Mouse (Mus musculus): Measurements from ENCODE around the gene Aak1. TPM values are rescaled to one million over a fixed set of nuclear protein-coding genes. Genes with fewer than 3 reads are reported as not detected.

Gene Aak1
- polyA plus RNA-seq, 1 experiment from 2014 or later, result 21.8 TPM

DNA sequence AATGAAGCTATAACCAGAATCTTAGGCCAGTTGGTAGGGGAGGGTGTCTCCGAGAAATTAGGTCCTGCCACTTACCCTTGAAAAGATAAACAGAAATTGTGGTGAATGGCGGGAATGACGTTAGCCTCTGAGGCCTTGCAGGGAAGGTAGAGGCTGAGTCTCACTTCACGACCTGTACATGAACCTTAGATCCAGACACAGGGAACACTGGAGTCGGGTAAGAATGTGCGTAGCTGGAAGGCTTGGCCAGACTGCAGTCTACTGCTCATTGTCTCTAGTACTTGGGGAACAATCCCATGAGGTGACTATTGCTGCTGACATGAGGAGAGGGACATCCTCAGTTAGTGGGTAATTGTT, 129.6 kb downstream of the Aak1 start:
- H3K9me3 ChIP-seq (replicated peaks; ENCODE audit: control insufficient read depth, low read length), result no peaks in the 10 kb centered on the region
- no peaks in the 10 kb centered on the region for H3K27me3 ChIP-seq (ENCODE audit: control insufficient read depth, insufficient read depth, low read length)
- H3K9ac ChIP-seq (ENCODE audit: low read length), result no peak overlapping the region
- H3K27ac ChIP-seq (ENCODE audit: low read length), result no peak overlapping the region
- ATAC-seq (replicated peaks; ENCODE audit: extremely low read depth, insufficient read depth, low FRiP score), result no peak
- no peak overlapping the region for H3K4me3 ChIP-seq (ENCODE audit: low read length)
- H3K4me2 ChIP-seq (ENCODE audit: low read depth, low read length), result no peak overlapping the region
- 53% methylated on average over 6 of the region's 6 CpGs for WGBS
- H3K4me1 ChIP-seq (ENCODE audit: control insufficient read depth, insufficient read depth, low read length), result no peaks in the 10 kb centered on the region
- peaks cover 24% of the 10 kb centered on the region for H3K36me3 ChIP-seq (ENCODE audit: control insufficient read depth, insufficient read depth)

DNA sequence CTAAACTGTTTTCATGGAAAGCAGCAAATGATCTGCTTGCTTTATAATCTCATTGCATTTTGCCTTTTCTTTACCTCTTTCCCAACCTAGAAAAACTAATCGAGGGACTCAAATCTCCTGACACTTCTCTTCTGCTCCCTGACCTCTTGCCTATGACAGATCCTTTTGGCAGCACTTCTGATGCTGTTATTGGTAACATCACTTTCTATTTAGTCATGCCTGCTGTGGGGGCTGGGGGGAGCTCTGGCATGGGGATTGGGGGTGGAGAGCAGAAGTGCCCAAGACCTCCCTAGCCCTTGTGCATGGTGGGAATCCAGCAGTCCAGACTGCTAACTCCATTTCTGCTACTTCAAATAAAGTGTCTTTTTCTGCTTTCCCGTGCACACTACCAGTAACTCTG, 131.9 kb downstream of the Aak1 start:
- Histone ChIP-seq H3K27ac (ENCODE audit: low read length) (no peak overlapping the region), H3K4me2 (ENCODE audit: low read depth, low read length) (no peak overlapping the region), H3K4me3 (ENCODE audit: low read length) (no peak overlapping the region), H3K4me1 (ENCODE audit: control insufficient read depth, insufficient read depth, low read length) (no peaks in the 10 kb centered on the region), H3K9ac (ENCODE audit: low read length) (no peak overlapping the region), H3K36me3 (ENCODE audit: control insufficient read depth, insufficient read depth) (peaks cover 23% of the 10 kb centered on the region), H3K27me3 (ENCODE audit: control insufficient read depth, insufficient read depth, low read length) (no peaks in the 10 kb centered on the region), H3K9me3 (replicated peaks; ENCODE audit: control insufficient read depth, low read length) (no peaks in the 10 kb centered on the region)
- WGBS, result 70% methylated on average over 2 of the region's 2 CpGs
- no peak for ATAC-seq (replicated peaks; ENCODE audit: extremely low read depth, insufficient read depth, low FRiP score)

DNA sequence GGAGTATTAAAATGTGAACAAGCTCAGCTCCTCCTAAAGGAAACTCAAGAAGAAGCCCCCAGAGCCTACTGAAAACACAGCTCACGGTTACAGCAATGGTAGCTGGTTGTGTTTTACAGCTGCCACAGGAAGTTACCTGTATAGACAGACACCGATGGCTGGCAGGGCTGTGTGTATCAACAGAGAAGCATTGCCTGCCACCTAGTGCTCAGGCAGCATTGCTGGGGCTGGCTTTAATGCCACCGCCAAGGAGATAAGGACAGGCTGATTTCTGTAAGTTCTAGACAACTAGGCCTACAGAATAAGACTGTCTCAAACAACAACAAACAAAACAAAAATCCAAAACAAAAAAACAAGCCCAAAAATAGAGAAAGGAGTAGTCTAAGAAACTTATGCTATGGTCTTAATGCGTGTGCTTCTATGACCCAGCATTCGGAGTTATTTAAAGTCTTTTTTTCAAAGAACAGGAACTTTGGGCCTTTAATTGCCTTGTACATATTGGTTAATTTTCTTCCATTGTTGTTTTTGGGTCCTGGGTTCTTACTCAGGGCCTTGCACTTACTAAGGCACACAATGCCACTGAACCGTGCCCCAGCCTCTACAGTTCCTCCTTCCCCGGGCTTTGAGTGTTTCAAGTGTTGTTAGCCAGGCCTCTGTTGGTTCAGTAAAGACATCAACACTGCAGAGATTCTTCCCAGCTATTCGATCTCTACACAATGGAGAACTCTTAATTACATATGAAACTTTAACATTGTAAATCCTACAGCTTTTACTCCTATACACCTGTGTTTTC, 136.2 kb downstream of the Aak1 start:
- H3K9ac ChIP-seq (ENCODE audit: low read length), result no peak overlapping the region
- H3K4me1 ChIP-seq (ENCODE audit: control insufficient read depth, insufficient read depth, low read length), result peaks cover 22% of the 10 kb centered on the region
- H3K9me3 ChIP-seq (replicated peaks; ENCODE audit: control insufficient read depth, low read length), result no peaks in the 10 kb centered on the region
- ATAC-seq (replicated peaks; ENCODE audit: extremely low read depth, insufficient read depth, low FRiP score), result no peak
- 77% methylated on average over 8 of the region's 8 CpGs for WGBS
- no peak overlapping the region for H3K4me2 ChIP-seq (ENCODE audit: low read depth, low read length)
- no peak overlapping the region for H3K27ac ChIP-seq (ENCODE audit: low read length)
- H3K27me3 ChIP-seq (ENCODE audit: control insufficient read depth, insufficient read depth, low read length), result no peaks in the 10 kb centered on the region
- H3K4me3 ChIP-seq (ENCODE audit: low read length), result no peak overlapping the region
- H3K36me3 ChIP-seq (ENCODE audit: control insufficient read depth, insufficient read depth), result peaks cover 12% of the 10 kb centered on the region; the same call in 1 of the 2 replicates

DNA sequence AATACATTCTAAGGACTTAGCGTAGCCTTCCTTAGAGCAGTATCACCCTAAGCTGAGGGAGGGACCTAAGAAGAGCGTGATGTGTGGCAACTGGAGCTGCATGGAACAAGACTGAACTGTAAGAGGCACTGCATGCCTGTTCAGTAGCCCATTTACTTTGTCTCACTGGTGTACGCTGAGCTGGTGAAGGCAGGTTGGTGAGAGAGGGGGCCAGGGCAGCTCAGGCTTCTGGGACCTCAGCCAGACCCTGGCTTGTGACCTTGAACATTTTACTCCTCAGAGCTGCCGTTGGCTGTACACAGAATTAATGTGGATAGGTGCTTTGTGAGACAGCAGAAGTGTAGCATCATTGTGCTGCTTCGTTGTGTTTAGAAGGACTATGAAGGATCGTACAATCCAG, 140.3 kb downstream of the Aak1 start:
- no peaks in the 10 kb centered on the region for H3K27me3 ChIP-seq (ENCODE audit: control insufficient read depth, insufficient read depth, low read length)
- peak overlapping the region; percentile 44; the same call in 1 of the 2 replicates for H3K9ac ChIP-seq (ENCODE audit: low read length)
- H3K4me3 ChIP-seq (ENCODE audit: low read length), result no peak overlapping the region
- ATAC-seq (replicated peaks; ENCODE audit: extremely low read depth, insufficient read depth, low FRiP score), result peak; percentile 86
- WGBS, result 48% methylated on average over 6 of the region's 6 CpGs
- peak overlapping the region; percentile 84 for H3K27ac ChIP-seq (ENCODE audit: low read length)
- 0 out of 2 replicates have a peak, but pooled peaks cover 3% of the 10 kb centered on the region for H3K36me3 ChIP-seq (ENCODE audit: control insufficient read depth, insufficient read depth)
- 0 out of 2 replicates have a peak overlapping the region, but pooled peaks have one; percentile 7 for H3K4me2 ChIP-seq (ENCODE audit: low read depth, low read length)
- H3K4me1 ChIP-seq (ENCODE audit: control insufficient read depth, insufficient read depth, low read length), result peaks cover 41% of the 10 kb centered on the region
- H3K9me3 ChIP-seq (replicated peaks; ENCODE audit: control insufficient read depth, low read length), result no peaks in the 10 kb centered on the region

DNA sequence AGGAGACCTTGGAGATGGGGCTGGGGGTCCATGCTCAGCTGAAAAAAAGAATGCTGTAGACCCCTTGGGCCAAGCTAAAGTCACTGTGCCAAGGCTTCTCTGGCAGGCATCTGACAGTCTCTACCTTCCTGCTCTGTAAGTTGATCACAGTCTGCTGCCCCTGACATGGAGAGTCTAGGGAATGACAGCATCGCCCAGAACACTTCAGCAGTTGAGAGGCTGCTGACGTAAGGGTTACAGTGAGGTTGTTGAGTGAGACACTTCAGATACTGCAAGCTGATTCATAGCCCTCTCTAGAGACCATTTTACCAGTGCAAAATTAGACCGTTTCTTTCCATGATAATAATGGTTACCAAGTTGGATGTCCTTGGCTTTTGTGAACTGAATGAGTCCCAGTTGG, 141.7 kb downstream of the Aak1 start:
- no peaks in the 10 kb centered on the region for H3K9me3 ChIP-seq (replicated peaks; ENCODE audit: control insufficient read depth, low read length)
- peaks cover 46% of the 10 kb centered on the region for H3K4me1 ChIP-seq (ENCODE audit: control insufficient read depth, insufficient read depth, low read length)
- H3K4me3 ChIP-seq (ENCODE audit: low read length), result no peak overlapping the region
- WGBS, result 29% methylated on average over 3 of the region's 3 CpGs
- H3K4me2 ChIP-seq (ENCODE audit: low read depth, low read length), result 0 out of 2 replicates have a peak overlapping the region, but pooled peaks have one; percentile 5
- H3K36me3 ChIP-seq (ENCODE audit: control insufficient read depth, insufficient read depth), result 0 out of 2 replicates have a peak, but pooled peaks cover 7% of the 10 kb centered on the region
- peak; percentile 91 for ATAC-seq (replicated peaks; ENCODE audit: extremely low read depth, insufficient read depth, low FRiP score)
- H3K9ac ChIP-seq (ENCODE audit: low read length), result no peak overlapping the region
- no peaks in the 10 kb centered on the region for H3K27me3 ChIP-seq (ENCODE audit: control insufficient read depth, insufficient read depth, low read length)
- H3K27ac ChIP-seq (ENCODE audit: low read length), result peak overlapping the region; percentile 92

DNA sequence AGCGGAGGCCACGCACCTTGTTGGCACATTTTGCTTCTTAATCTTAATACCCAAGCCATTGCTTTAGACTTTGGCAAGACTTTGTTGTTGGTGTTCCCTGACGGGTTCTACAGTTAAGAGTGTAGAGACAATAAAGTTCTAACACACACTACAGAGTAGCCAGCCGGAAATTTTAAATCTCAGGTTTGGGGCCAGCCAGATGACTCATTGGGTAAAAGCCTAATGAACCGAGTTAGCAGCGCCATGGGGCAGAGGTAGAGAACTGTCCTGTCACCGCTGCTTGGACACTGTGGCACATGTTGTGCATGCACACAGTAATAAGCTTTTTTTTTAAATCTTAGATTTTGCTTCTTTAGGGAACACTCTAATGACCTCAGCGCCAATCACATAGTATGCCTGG, 143.0 kb downstream of the Aak1 start:
- no peak overlapping the region for H3K4me2 ChIP-seq (ENCODE audit: low read depth, low read length)
- ATAC-seq (replicated peaks; ENCODE audit: extremely low read depth, insufficient read depth, low FRiP score), result no peak
- H3K4me3 ChIP-seq (ENCODE audit: low read length), result no peak overlapping the region
- peaks cover 56% of the 10 kb centered on the region for H3K4me1 ChIP-seq (ENCODE audit: control insufficient read depth, insufficient read depth, low read length)
- H3K27me3 ChIP-seq (ENCODE audit: control insufficient read depth, insufficient read depth, low read length), result no peaks in the 10 kb centered on the region
- H3K9ac ChIP-seq (ENCODE audit: low read length), result no peak overlapping the region
- 91% methylated on average over 8 of the region's 8 CpGs for WGBS
- H3K9me3 ChIP-seq (replicated peaks; ENCODE audit: control insufficient read depth, low read length), result no peaks in the 10 kb centered on the region
- no peak overlapping the region for H3K27ac ChIP-seq (ENCODE audit: low read length)
- H3K36me3 ChIP-seq (ENCODE audit: control insufficient read depth, insufficient read depth), result peaks cover 9% of the 10 kb centered on the region; the same call in 1 of the 2 replicates

DNA sequence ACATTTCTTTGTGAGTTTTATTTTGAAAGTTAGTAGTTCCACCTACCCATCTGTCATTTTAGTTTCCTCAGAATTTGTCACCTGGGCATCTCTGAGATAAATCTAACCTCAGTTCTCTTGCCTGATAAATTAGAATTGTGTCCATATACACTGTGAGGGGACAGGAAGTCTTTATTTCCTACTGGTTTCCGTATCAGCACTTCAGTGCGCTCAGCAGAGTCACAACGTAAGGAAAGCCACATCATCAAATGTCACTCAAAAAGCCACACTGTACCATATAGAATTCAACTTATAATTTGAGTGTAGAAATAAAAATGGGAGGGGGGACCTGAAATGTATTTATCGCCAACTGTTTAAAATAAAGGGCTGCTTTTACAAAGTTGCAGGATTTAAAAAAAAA, 144.9 kb downstream of the Aak1 start:
- H3K27ac ChIP-seq (ENCODE audit: low read length), result no peak overlapping the region
- no peak overlapping the region for H3K4me2 ChIP-seq (ENCODE audit: low read depth, low read length)
- peaks cover 42% of the 10 kb centered on the region for H3K4me1 ChIP-seq (ENCODE audit: control insufficient read depth, insufficient read depth, low read length)
- H3K9me3 ChIP-seq (replicated peaks; ENCODE audit: control insufficient read depth, low read length), result no peaks in the 10 kb centered on the region
- WGBS, result 76% methylated on average over 4 of the region's 4 CpGs
- ATAC-seq (replicated peaks; ENCODE audit: extremely low read depth, insufficient read depth, low FRiP score), result no peak
- H3K27me3 ChIP-seq (ENCODE audit: control insufficient read depth, insufficient read depth, low read length), result no peaks in the 10 kb centered on the region
- H3K36me3 ChIP-seq (ENCODE audit: control insufficient read depth, insufficient read depth), result peaks cover 14% of the 10 kb centered on the region; the same call in 1 of the 2 replicates
- no peak overlapping the region for H3K9ac ChIP-seq (ENCODE audit: low read length)
- H3K4me3 ChIP-seq (ENCODE audit: low read length), result no peak overlapping the region

DNA sequence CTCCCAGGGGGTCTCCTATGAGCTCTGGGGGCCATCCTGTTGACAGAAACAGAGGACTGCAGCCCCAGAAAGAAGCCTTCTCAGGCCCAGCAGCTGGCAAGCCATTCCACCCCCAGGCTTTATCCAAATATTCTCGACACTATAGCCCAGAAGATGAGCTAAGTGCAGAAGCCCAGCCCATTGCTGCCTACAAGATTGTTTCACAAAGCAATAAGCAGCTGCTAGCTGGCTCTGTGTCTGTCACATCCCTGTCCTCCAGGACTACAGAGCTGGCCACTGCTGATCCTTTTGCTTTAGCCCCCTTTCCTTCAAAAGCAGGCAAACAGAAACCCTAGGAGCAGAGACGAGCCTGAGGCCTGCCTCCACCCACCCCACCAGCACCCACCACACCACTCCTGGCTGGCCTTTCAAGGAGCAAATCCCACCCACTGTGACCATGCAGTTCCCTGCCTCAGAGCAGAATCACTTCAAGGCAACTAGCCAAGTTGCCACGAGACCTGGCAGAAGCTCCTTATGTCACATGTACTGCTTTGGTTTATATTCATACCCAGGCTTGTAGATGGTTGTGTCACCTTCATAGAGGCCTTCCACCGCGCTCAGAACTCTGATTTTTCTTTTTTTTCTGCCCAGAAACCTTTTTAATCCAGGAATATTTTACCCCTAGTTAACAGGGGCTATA, 147.5 kb downstream of the Aak1 start:
- peak overlapping the region; percentile 51 for H3K27ac ChIP-seq (ENCODE audit: low read length)

DNA sequence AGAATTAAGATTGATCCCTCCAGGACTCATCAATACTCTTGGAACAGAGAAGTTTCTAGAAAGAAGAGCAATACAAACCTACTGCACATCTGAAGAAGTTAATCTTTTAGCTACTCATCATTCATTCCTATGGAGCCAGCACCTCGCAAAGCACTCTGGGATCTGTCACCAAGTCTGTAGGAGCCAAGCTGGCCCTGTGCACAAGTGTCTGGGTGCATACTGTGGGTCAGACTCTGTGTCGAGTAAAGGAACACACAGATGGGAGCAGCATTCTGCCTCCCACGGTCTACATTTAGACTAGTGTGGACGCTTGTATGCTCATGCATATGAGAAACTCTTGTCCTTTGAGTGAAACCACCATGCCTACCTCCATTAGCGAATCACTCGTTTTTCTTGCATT, 148.0 kb downstream of the Aak1 start:
- WGBS, result 76% methylated on average over 6 of the region's 6 CpGs
- Histone ChIP-seq H3K4me3 (ENCODE audit: low read length) (no peak overlapping the region), H3K4me2 (ENCODE audit: low read depth, low read length) (no peak overlapping the region), H3K27ac (ENCODE audit: low read length) (no peak overlapping the region; the same call in 1 of the 2 replicates), H3K27me3 (ENCODE audit: control insufficient read depth, insufficient read depth, low read length) (no peaks in the 10 kb centered on the region), H3K4me1 (ENCODE audit: control insufficient read depth, insufficient read depth, low read length) (peaks cover 23% of the 10 kb centered on the region), H3K36me3 (ENCODE audit: control insufficient read depth, insufficient read depth) (peaks cover 14% of the 10 kb centered on the region; the same call in 1 of the 2 replicates), H3K9me3 (replicated peaks; ENCODE audit: control insufficient read depth, low read length) (no peaks in the 10 kb centered on the region), H3K9ac (ENCODE audit: low read length) (no peak overlapping the region)
- ATAC-seq (replicated peaks; ENCODE audit: extremely low read depth, insufficient read depth, low FRiP score), result no peak

More for the DNA sequence above, 147.5 kb downstream of the Aak1 start:
- Histone ChIP-seq H3K4me1 (ENCODE audit: control insufficient read depth, insufficient read depth, low read length) (peaks cover 28% of the 10 kb centered on the region), H3K27me3 (ENCODE audit: control insufficient read depth, insufficient read depth, low read length) (no peaks in the 10 kb centered on the region), H3K9ac (ENCODE audit: low read length) (no peak overlapping the region), H3K4me3 (ENCODE audit: low read length) (no peak overlapping the region), H3K4me2 (ENCODE audit: low read depth, low read length) (no peak overlapping the region), H3K36me3 (ENCODE audit: control insufficient read depth, insufficient read depth) (peaks cover 14% of the 10 kb centered on the region; the same call in 1 of the 2 replicates), H3K9me3 (replicated peaks; ENCODE audit: control insufficient read depth, low read length) (no peaks in the 10 kb centered on the region)
- 0 out of 2 replicates have a peak, but pooled peaks have one; percentile 46 for ATAC-seq (replicated peaks; ENCODE audit: extremely low read depth, insufficient read depth, low FRiP score)
- 66% methylated on average over 5 of the region's 5 CpGs for WGBS
